Mouse (Mus musculus): ENCODE measurements around the gene BC052040. TPM values are rescaled to one million over a fixed set of nuclear protein-coding genes. Genes with fewer than 3 reads are reported as not detected.

Gene BC052040
- total RNA-seq, 1 experiment from 2014 or later: 10.7 TPM

- no peak for ATAC-seq (replicated peaks; ENCODE audit: low read depth, poor library complexity, severe bottlenecking)
Observed at GRCm38 (mm10) chr2:115598266-115598665, 16.8 kb downstream of the BC052040 start.

GRCm38 (mm10) chr2:115600724-115601123, 19.2 kb downstream of the BC052040 start:
- no peak for ATAC-seq (replicated peaks; ENCODE audit: low read depth, poor library complexity, severe bottlenecking)

- no peak for ATAC-seq (replicated peaks; ENCODE audit: low read depth, poor library complexity, severe bottlenecking)
Observed at GRCm38 (mm10) chr2:115601280-115601679, 19.8 kb downstream of the BC052040 start.

- ATAC-seq (replicated peaks; ENCODE audit: low read depth, poor library complexity, severe bottlenecking): no peak
Observed at GRCm38 (mm10) chr2:115602116-115602515, 20.6 kb downstream of the BC052040 start.

GRCm38 (mm10) chr2:115604132-115604531, 22.6 kb downstream of the BC052040 start:
- ATAC-seq (replicated peaks; ENCODE audit: low read depth, poor library complexity, severe bottlenecking): 0 out of 2 replicates have a peak, but pooled peaks have one; percentile 14

GRCm38 (mm10) chr2:115605829-115606336, 24.4 kb downstream of the BC052040 start:
- 0 out of 2 replicates have a peak, but pooled peaks have one; percentile 13 for ATAC-seq (replicated peaks; ENCODE audit: low read depth, poor library complexity, severe bottlenecking)

GRCm38 (mm10) chr2:115609020-115609419, 27.5 kb downstream of the BC052040 start:
- no peak for ATAC-seq (replicated peaks; ENCODE audit: low read depth, poor library complexity, severe bottlenecking)

- no peak for ATAC-seq (replicated peaks; ENCODE audit: low read depth, poor library complexity, severe bottlenecking)
Observed at GRCm38 (mm10) chr2:115610092-115610491, 28.6 kb downstream of the BC052040 start.

GRCm38 (mm10) chr2:115610503-115610902, 29.0 kb downstream of the BC052040 start:
- no peak for ATAC-seq (replicated peaks; ENCODE audit: low read depth, poor library complexity, severe bottlenecking)

- ATAC-seq (replicated peaks; ENCODE audit: low read depth, poor library complexity, severe bottlenecking): no peak
Observed at GRCm38 (mm10) chr2:115613830-115614520, 32.5 kb downstream of the BC052040 start.

GRCm38 (mm10) chr2:115628471-115628870, 47.0 kb downstream of the BC052040 start:
- ATAC-seq (replicated peaks; ENCODE audit: low read depth, poor library complexity, severe bottlenecking): no peak

- no peak for ATAC-seq (replicated peaks; ENCODE audit: low read depth, poor library complexity, severe bottlenecking)
Observed at GRCm38 (mm10) chr2:115631031-115631434, 49.5 kb downstream of the BC052040 start.

- ATAC-seq (replicated peaks; ENCODE audit: low read depth, poor library complexity, severe bottlenecking): no peak
Observed at GRCm38 (mm10) chr2:115631826-115632225, 50.3 kb downstream of the BC052040 start.

GRCm38 (mm10) chr2:115650203-115650602, 68.7 kb downstream of the BC052040 start:
- ATAC-seq (replicated peaks; ENCODE audit: low read depth, poor library complexity, severe bottlenecking): no peak

GRCm38 (mm10) chr2:115659712-115660111, 78.2 kb downstream of the BC052040 start:
- ATAC-seq (replicated peaks; ENCODE audit: low read depth, poor library complexity, severe bottlenecking): no peak

GRCm38 (mm10) chr2:115660213-115661120, 79.0 kb downstream of the BC052040 start:
- no peak for ATAC-seq (replicated peaks; ENCODE audit: low read depth, poor library complexity, severe bottlenecking)

GRCm38 (mm10) chr2:115667516-115667915, 86.0 kb downstream of the BC052040 start:
- ATAC-seq (replicated peaks; ENCODE audit: low read depth, poor library complexity, severe bottlenecking): no peak

GRCm38 (mm10) chr2:115673054-115673660, 91.6 kb downstream of the BC052040 start:
- no peak for ATAC-seq (replicated peaks; ENCODE audit: low read depth, poor library complexity, severe bottlenecking)

GRCm38 (mm10) chr2:115678786-115679185, 97.3 kb downstream of the BC052040 start:
- ATAC-seq (replicated peaks; ENCODE audit: low read depth, poor library complexity, severe bottlenecking): no peak

- ATAC-seq (replicated peaks; ENCODE audit: low read depth, poor library complexity, severe bottlenecking): no peak
Observed at GRCm38 (mm10) chr2:115685250-115685649, 103.7 kb downstream of the BC052040 start.

Measured in common myeloid progenitor, adult 5-6 weeks (primary cell).